Mouse (Mus musculus) brain, adult 10 weeks (tissue): ENCODE results near the gene Trappc6b. TPM values are rescaled to one million over a fixed set of nuclear protein-coding genes. Genes with fewer than 3 reads are reported as not detected.

Experiments
- polyA plus RNA-seq: library from polyadenylated mRNA; stranded (reverse); fragments of 350-450 nt; fragmentation: Illumina TruSeq; extraction: RNeasy Lipid Tissue Mini Kit (QIAGEN cat#74804); gene quantifications from one replicate; pipeline ENCODE4 v1.2.3, GENCODE M21; 2015; ENCODE audit warnings: low read depth, low replicate concordance

The Trappc6b gene
- polyA plus RNA-seq: 162 TPM

DNA sequence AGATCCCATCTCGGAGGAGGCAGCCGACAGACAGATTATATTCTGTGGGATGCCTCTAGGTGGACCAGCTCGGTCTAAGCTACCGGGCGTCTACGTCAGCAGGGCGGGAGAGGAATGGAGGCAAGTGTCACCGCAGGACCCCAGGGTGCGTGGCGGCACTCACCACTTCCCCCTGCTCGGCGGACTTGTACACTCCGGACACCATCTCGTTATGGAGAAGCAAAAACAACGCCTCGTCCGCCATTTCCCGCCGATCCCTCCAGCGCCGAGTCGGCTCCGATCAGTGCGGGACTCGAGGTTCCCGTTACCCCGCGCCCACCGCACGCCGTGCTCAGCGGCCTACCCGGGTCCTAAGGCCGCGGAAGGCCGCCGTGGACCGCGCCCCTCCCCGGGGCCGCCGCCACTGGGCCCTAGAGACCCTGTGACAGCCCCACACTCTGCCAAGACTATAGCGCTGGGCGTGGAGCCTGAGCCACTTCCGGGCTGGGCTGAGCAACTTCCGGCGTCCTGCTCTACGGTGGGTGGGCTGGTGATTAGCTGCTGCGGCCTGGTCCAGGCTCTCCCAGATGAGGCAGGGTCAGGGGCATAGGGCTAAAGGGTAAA is at the start of gene Trappc6b:
Gene Trappc6b (minus strand): TSS at position 480 of the 603 bp plus-strand sequence.

DNA sequence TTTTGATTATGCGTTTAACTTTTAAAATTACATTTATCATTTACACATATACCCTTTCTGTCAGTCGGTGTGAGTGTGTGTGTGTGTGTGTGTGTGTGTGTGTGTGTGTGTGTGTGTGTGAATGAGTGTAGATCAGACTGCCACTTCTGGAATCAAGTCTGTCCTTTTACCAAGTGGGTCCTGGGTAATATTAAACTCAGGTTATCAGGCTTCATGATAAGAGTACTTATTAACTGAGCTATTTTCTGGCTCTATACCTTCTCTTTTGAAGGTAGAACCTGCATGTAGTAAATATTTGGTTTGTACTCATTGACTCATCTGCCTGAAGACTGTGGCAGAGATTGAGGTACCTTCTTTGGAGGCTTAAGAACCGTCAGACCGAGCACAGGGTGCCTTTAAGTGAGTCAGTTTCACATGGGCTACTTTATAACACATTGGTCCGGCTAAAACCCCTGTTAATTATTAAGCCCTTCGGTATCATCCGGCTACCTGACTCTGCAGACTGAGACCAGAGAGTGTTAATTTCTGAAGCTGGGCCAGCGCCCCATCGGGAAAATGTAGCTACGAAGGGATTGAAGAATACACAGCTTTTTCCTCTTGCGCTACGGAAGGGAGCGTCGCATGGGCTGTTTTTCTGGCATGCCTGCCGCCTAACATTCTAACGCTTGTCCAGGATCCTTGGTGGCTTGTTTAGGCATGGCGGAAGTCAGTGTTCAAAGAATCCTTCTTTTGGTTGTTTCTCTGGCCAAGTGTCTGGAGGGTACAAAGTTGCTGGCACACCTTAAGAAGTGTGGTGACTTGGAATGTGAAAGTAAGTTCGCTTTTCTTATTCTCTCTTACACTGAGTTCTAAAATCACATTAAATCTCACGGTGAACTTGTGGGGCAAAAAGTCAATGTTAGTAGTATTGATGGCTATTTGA is 34.1 kb upstream of the Trappc6b start, which contains the start of gene Mia2:
Gene Mia2 (plus strand): TSS at position 696 of the 922 bp plus-strand sequence.

DNA sequence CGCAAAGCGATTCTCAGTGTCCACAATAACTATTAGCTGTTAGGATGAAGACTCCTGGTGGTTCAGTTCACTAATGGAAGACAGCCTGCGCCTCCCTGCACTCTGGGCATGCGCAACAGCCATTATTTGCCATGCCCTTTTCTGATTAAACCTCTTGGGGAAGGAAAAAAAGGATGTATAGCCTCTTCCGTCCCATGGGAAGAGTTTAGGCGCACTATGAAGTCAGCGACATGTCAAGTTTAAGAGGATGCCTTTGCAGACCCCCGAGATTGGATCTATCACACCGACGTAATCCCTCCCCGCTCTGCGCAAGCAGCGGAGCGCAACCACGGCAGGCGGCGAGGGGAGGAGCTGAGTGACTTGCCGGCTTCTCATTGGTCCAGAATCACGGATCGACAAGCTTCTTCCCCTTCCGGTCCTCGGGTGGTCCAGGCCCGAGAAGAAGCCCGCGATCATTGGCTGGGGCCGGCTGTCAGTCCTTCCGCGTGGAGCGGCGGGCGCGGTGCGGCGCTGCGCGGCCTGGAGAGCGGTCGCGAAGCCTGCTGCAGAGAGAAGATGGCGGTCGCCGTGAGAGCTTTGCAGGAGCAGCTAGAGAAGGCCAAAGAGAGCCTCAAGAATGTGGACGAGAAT is 5.3 kb upstream of the Trappc6b start, which contains the start of gene Pnn:
Gene Pnn (plus strand): TSS at position 437 of the 630 bp plus-strand sequence.

DNA sequence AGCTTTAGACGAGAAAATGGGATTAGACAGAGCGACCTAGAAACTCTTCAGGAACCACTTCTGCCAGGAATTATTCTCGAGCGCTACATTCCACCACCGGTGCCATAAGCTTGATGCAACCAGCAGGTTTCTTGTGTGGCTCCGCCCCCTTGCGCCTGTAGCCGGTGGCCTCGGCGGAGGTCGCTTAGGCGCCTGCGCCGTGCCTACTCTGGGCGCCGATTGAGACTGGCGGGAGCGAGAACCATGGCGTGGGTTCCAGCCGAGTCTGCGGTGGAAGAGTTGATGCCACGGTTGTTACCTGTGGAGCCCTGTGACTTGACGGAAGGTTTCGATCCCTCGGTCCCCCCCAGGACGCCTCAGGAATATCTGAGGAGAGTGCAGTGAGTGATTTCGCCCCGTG is 48.0 kb downstream of the Trappc6b start, which contains the start of gene Gemin2:
Gene Gemin2 (plus strand): TSS at position 160 of the 400 bp plus-strand sequence.

DNA sequence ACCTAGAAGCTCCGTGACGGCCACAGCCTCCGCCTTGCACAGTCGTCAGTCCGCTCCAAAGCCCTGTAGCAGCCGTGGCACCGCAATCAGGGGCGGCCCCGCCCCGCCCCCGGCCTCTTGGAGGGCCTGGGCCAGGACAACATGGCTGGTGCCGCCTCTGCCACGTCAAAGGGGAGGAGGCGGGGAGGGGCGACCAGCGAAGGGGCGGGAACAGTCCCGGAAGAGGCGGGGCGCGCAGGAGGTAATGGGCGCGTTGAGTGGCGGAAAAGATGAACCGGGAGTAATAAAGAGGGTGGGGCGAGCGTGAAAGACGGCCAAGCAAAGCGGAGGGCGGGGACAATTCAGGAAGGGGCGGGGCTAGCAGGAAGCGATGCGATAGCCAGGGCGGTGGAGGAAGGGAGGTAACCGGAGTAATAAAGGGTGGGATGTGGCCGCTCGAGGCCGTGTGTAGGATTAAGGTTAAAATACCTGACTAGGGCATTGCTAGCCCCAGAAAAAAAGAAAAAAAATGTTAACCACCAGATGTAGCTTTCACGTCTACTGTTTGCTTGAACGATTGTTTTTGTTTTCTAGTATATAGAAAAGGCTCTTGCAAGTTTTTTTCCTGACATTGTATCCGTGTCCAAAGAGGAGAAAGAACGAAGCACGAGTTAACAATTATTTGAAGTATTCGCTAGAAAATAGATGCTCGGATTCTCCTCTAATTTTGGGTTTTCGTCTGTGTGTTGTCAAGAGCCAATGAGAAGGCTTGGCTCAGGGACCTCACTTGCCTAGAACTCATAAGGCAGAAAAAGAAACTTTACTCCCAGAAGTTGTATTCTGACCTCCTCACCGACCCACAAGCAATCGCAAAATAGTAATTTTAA is 49.2 kb downstream of the Trappc6b start, which contains the start of gene Sec23a:
Gene Sec23a (minus strand): TSS at position 174 of the 866 bp plus-strand sequence.

Other genes starting within 250 kb of the Trappc6b start
- 66.4 TPM for gene Sec23a, start 49.5 kb downstream of the Trappc6b start, polyA plus RNA-seq
- gene Gemin2, start 48.1 kb downstream of the Trappc6b start, polyA plus RNA-seq: 10.7 TPM
- gene Pnn, start 5.4 kb upstream of the Trappc6b start, polyA plus RNA-seq: 53.1 TPM
- gene Mia2, start 34.3 kb upstream of the Trappc6b start, polyA plus RNA-seq: 54.8 TPM
- gene Fbxo33, start 158.3 kb upstream of the Trappc6b start, polyA plus RNA-seq: 61.2 TPM